Mouse (Mus musculus): Measurements from ENCODE around the gene Senp5.

DNA sequence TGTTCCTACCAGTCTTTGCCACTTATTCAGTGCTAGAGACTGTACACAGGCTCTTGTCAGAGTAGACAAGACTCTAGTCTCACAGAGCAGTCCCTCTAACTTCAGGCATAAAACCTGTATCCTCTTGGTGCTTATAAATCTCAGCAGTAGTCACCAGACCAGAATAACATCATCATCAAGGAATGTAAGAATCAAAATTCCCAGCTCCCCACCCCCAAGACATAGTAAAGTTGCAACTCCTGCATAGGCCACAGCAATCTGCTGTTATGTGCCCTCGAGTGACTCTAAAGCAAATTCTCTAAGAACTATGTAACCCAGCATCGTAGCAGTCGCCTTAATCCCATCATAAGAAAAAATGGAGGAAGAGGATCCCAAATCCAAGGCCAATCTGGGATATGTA lies 23.6 kb downstream of the Senp5 start:
- TF ChIP-seq POLR2A (IDR thresholded peaks at IDR 0.05; ENCODE audit: insufficient read depth, low read depth, low read length) = no peak
- no peak for TF ChIP-seq CTCF (IDR thresholded peaks at IDR 0.05; ENCODE audit: insufficient read depth, low read depth, low read length)
